In genomic region chr10:13837709-13838456, GRCm38 (mm10) we compare ENCODE assay signal across 18 mouse cellular contexts. TPM values are rescaled to one million over a fixed set of nuclear protein-coding genes. Genes with fewer than 3 reads are reported as not detected.
DNase-seq lines count a peak whose midpoint lies in the region; ATAC-seq and TF ChIP-seq lines count a peak whose summit lies in the region.
"Had no signal": no experiment of that assay in that cellular context is flagged by ENCODE, and none has a peak within 500 bp of the region (broad histone marks: within the 10 kb centered on the region; RNA-seq: fewer than 3 reads in every experiment).

No protein-coding gene starts in this region.

- 85% methylated on average over 21 of the region's 21 CpGs for WGBS in heart, embryonic 15.5 days
- WGBS in liver, adult 2 months: 67% methylated on average over 21 of the region's 21 CpGs
- WGBS in liver, postnatal 0 days (ENCODE audit: insufficient replicate concordance): 81% methylated on average over 21 of the region's 21 CpGs
- whole genome bisulfite sequencing in intestine, postnatal 0 days: 89% methylated on average over 21 of the region's 21 CpGs

- peak; percentile 38 for DNase-seq in adrenal gland, adult 2 months
- DNase-seq in adrenal gland, postnatal 10 days: no peak
- DNase-seq in heart, postnatal 4 days: no peak
- DNase-seq in liver, adult 2 months (ENCODE audit: extremely low read depth, low read depth, low spot score): peak; percentile 78
- DNase-seq in liver, postnatal 0 days: no peak
- DNase-seq in spleen, postnatal 4 days (ENCODE audit: low spot score in 2 of 2): no peak
- DNase-seq: adrenal gland, adult 8-10 months; lung, postnatal 14 days; right cerebral cortex, postnatal 4 days; thymus, postnatal 25 days had no signal

- peaks cover 8% of the 10 kb centered on the region for H3K4me1 ChIP-seq in heart, embryonic 15.5 days (replicated peaks)
- peaks cover 6% of the 10 kb centered on the region for H3K4me1 ChIP-seq in liver, adult 2 months (ENCODE audit: control insufficient read depth, insufficient read depth, low read length)
- H3K4me1 ChIP-seq in liver, postnatal 0 days (ENCODE audit: insufficient read depth): peaks cover 17% of the 10 kb centered on the region
- H3K4me1 ChIP-seq in intestine, postnatal 0 days (replicated peaks; ENCODE audit: control insufficient read depth, insufficient read depth, low read length): 0 out of 2 replicates have a peak, but pooled peaks cover 6% of the 10 kb centered on the region
- H3K4me1 ChIP-seq: forebrain, embryonic 10.5 days; midbrain, embryonic 12.5 days; stomach, embryonic 15.5 days had no signal

- 0 out of 2 replicates have a peak, but pooled peaks have one; percentile 31 for ATAC-seq in heart, embryonic 15.5 days (replicated peaks; ENCODE audit: insufficient number of reproducible peaks, insufficient read depth, low FRiP score, low read depth)
- no peak for ATAC-seq in liver, postnatal 0 days
- no peak for ATAC-seq in intestine, postnatal 0 days
- ATAC-seq: intestine, embryonic 15.5 days had no signal

- no peaks in the 10 kb centered on the region for H3K27me3 ChIP-seq in heart, embryonic 15.5 days
- no peaks in the 10 kb centered on the region for H3K27me3 ChIP-seq in liver, adult 2 months (ENCODE audit: control insufficient read depth, insufficient read depth, low read length)
- H3K27me3 ChIP-seq in liver, postnatal 0 days (ENCODE audit: insufficient read depth, low read length): no peaks in the 10 kb centered on the region
- H3K27me3 ChIP-seq in intestine, postnatal 0 days (replicated peaks; ENCODE audit: control insufficient read depth, insufficient read depth, low read length): no peaks in the 10 kb centered on the region
- H3K27me3 ChIP-seq: embryonic facial prominence, embryonic 13.5 days; intestine, embryonic 15.5 days; stomach, embryonic 15.5 days had no signal

- no peaks in the 10 kb centered on the region for H3K36me3 ChIP-seq in heart, embryonic 15.5 days
- H3K36me3 ChIP-seq in liver, adult 2 months (ENCODE audit: control insufficient read depth, insufficient read depth, low read length): no peaks in the 10 kb centered on the region
- no peaks in the 10 kb centered on the region for H3K36me3 ChIP-seq in liver, postnatal 0 days (replicated peaks; ENCODE audit: insufficient read depth, low read length)
- no peaks in the 10 kb centered on the region for H3K36me3 ChIP-seq in intestine, postnatal 0 days (ENCODE audit: control insufficient read depth, insufficient read depth)
- H3K36me3 ChIP-seq: embryonic facial prominence, embryonic 13.5 days; forebrain, embryonic 10.5 days; intestine, embryonic 15.5 days; midbrain, embryonic 12.5 days; stomach, embryonic 15.5 days had no signal

- no peak for TF ChIP-seq EP300 in liver, postnatal 0 days (IDR thresholded peaks at IDR 0.05; ENCODE audit: low read depth)

- H3K27ac ChIP-seq in heart, embryonic 15.5 days: no peak overlapping the region
- H3K27ac ChIP-seq in liver, adult 2 months (replicated peaks; ENCODE audit: insufficient read depth, low read depth, low read length): no peak overlapping the region
- no peak overlapping the region for H3K27ac ChIP-seq in liver, postnatal 0 days (ENCODE audit: low read depth)
- H3K27ac ChIP-seq in intestine, postnatal 0 days (ENCODE audit: low read depth, low read length): no peak overlapping the region
- H3K27ac ChIP-seq: embryonic facial prominence, embryonic 13.5 days; forebrain, embryonic 10.5 days; intestine, embryonic 15.5 days; liver, embryonic 14.5 days; midbrain, embryonic 12.5 days; stomach, embryonic 15.5 days had no signal

- no peaks in the 10 kb centered on the region for H3K9me3 ChIP-seq in heart, embryonic 15.5 days (replicated peaks)
- no peaks in the 10 kb centered on the region for H3K9me3 ChIP-seq in liver, postnatal 0 days (ENCODE audit: low read length)
- H3K9me3 ChIP-seq in intestine, postnatal 0 days (ENCODE audit: control insufficient read depth): no peaks in the 10 kb centered on the region
- H3K9me3 ChIP-seq: embryonic facial prominence, embryonic 13.5 days; forebrain, embryonic 10.5 days; intestine, embryonic 15.5 days; midbrain, embryonic 12.5 days; stomach, embryonic 15.5 days had no signal

- H3K9ac ChIP-seq in heart, embryonic 15.5 days: no peak overlapping the region
- H3K9ac ChIP-seq in liver, adult 2 months (ENCODE audit: low read depth, low read length): no peak overlapping the region
- no peak overlapping the region for H3K9ac ChIP-seq in liver, postnatal 0 days (replicated peaks)
- no peak overlapping the region for H3K9ac ChIP-seq in intestine, postnatal 0 days (ENCODE audit: low read depth, low read length)
- H3K9ac ChIP-seq: embryonic facial prominence, embryonic 13.5 days; intestine, embryonic 15.5 days; liver, embryonic 14.5 days; midbrain, embryonic 12.5 days; stomach, embryonic 15.5 days had no signal

- H3K4me3 ChIP-seq in heart, embryonic 15.5 days: no peak overlapping the region
- no peak overlapping the region for H3K4me3 ChIP-seq in liver, adult 2 months (ENCODE audit: insufficient read depth, low read depth, low read length)
- H3K4me3 ChIP-seq in liver, postnatal 0 days (ENCODE audit: low read depth, low read length): no peak overlapping the region
- H3K4me3 ChIP-seq in intestine, postnatal 0 days (ENCODE audit: low read depth, low read length): no peak overlapping the region
- H3K4me3 ChIP-seq: embryonic facial prominence, embryonic 13.5 days; forebrain, embryonic 10.5 days; intestine, embryonic 15.5 days; midbrain, embryonic 12.5 days; stomach, embryonic 15.5 days had no signal

- no peak for TF ChIP-seq POLR2A in liver, adult 2 months (IDR thresholded peaks at IDR 0.05; ENCODE audit: extremely low read depth, insufficient read depth, low read length)

- TF ChIP-seq CTCF in liver, adult 2 months (IDR thresholded peaks at IDR 0.05; ENCODE audit: low read depth, low read length): no peak
- TF ChIP-seq CTCF in liver, postnatal 0 days (IDR thresholded peaks at IDR 0.05; ENCODE audit: low read depth): no peak
- no peak for TF ChIP-seq CTCF in intestine, postnatal 0 days (IDR thresholded peaks at IDR 0.05; ENCODE audit: low read depth)

- no peak overlapping the region for H3K4me2 ChIP-seq in heart, embryonic 15.5 days
- no peak overlapping the region for H3K4me2 ChIP-seq in liver, postnatal 0 days (ENCODE audit: low read depth, low read length)
- no peak overlapping the region for H3K4me2 ChIP-seq in intestine, postnatal 0 days (replicated peaks; ENCODE audit: low read depth)
- H3K4me2 ChIP-seq: embryonic facial prominence, embryonic 13.5 days; intestine, embryonic 15.5 days; midbrain, embryonic 12.5 days; stomach, embryonic 15.5 days had no signal

- H3K79me2 ChIP-seq in liver, adult 2 months (ENCODE audit: control insufficient read depth, insufficient read depth, low read length): no peaks in the 10 kb centered on the region; the same call in 1 of the 2 replicates

RNA-seq across cellular contexts. Expression of gene Aig1, which starts 30.9 kb away (rescaled TPM):
- total RNA-seq in adrenal gland, adult 2 months (2021): 10 to 100 TPM; 28.4 to 37.4 TPM
- polyA plus RNA-seq in adrenal gland, adult 2 months (2012; rRNA removed): 40.4 and 42.6 TPM in 2 replicates
- 10 to 100 TPM; 23.7 to 24.6 TPM for total RNA-seq in adrenal gland, postnatal 10 days (2021)
- 64.6 and 66.2 TPM in 2 replicates for polyA plus RNA-seq in heart, embryonic 15.5 days (2015; fragmentation: Nextera tagmentation; extraction: Ambion mirVana)
- total RNA-seq in heart, postnatal 4 days (2021): 10 to 100 TPM; 68.9 TPM
- total RNA-seq in liver, adult 2 months (2014; rRNA removed): 18.9 and 23.8 TPM in 2 replicates
- 37.3 and 40.1 TPM in 2 replicates for polyA plus RNA-seq in liver, adult 2 months (2012; rRNA removed)
- polyA plus RNA-seq in liver, postnatal 0 days (2015; fragmentation: Nextera tagmentation; extraction: Ambion mirVana): 24.6 and 27.6 TPM in 2 replicates
- polyA plus RNA-seq in intestine, postnatal 0 days (2015; fragmentation: Nextera tagmentation; extraction: Ambion mirVana): 88.3 and 92.9 TPM in 2 replicates

Comparison
In these comparisons a context has a peak if more than half of its experiments do, and no peak if none do; other contexts are left out.
1. DNase-seq: peak in adrenal gland, adult 2 months (single experiment) and liver, adult 2 months (single experiment); none in adrenal gland, postnatal 10 days (single experiment), heart, postnatal 4 days (single experiment), liver, postnatal 0 days (single experiment) and spleen, postnatal 4 days (0 of 2).